Mouse (Mus musculus) liver, postnatal 0 days (tissue): ENCODE data around the gene Spon1.

Experiments used
- CTCF ChIP-seq: sonication (generic); IDR thresholded peaks from 2 replicates; pipeline ENCODE4 v1.5.1; 2016; ENCODE audit warnings: antibody characterized with exemption, low read depth
- EP300 ChIP-seq: IDR thresholded peaks from 2 replicates; pipeline ENCODE4 v1.6.1; 2016; ENCODE audit warnings: antibody characterized with exemption, low read depth, mild to moderate bottlenecking

- no peak for TF ChIP-seq CTCF
- no peak for TF ChIP-seq EP300
Observed at GRCm38 (mm10) chr7:113826510-113826909, 60.7 kb downstream of the Spon1 start.
